Mouse (Mus musculus) 3T3-L1 (cell line): ENCODE data around the gene Ago4.

Experiments
- DNase-seq: peaks from one replicate; pipeline ENCODE4 v3.0.0-alpha.2; 2015; ENCODE audit warnings: low read depth, low spot score

Ago4 gene

GRCm38 (mm10) chr4:126526164-126526563, 7.1 kb downstream of the Ago4 start:
- no peak for DNase-seq

- no peak for DNase-seq
Observed at GRCm38 (mm10) chr4:126512308-126513066, 20.8 kb downstream of the Ago4 start.

GRCm38 (mm10) chr4:126511013-126511412, 22.3 kb downstream of the Ago4 start:
- DNase-seq, result no peak

GRCm38 (mm10) chr4:126509072-126509471, 24.2 kb downstream of the Ago4 start:
- no peak for DNase-seq

- DNase-seq, result no peak
Observed at GRCm38 (mm10) chr4:126508110-126508899, 25.0 kb downstream of the Ago4 start.

- DNase-seq, result no peak
Observed at GRCm38 (mm10) chr4:126502977-126503309, 30.3 kb downstream of the Ago4 start.

- no peak for DNase-seq
Observed at GRCm38 (mm10) chr4:126502141-126502976, 30.9 kb downstream of the Ago4 start.

- DNase-seq, result no peak
Observed at GRCm38 (mm10) chr4:126498601-126499000, 34.7 kb downstream of the Ago4 start.

GRCm38 (mm10) chr4:126496963-126497362, 36.3 kb downstream of the Ago4 start:
- no peak for DNase-seq

GRCm38 (mm10) chr4:126495942-126496790, 37.1 kb downstream of the Ago4 start:
- no peak for DNase-seq

GRCm38 (mm10) chr4:126495453-126495852, 37.8 kb downstream of the Ago4 start:
- no peak for DNase-seq

GRCm38 (mm10) chr4:126493416-126493815, 39.9 kb downstream of the Ago4 start:
- DNase-seq, result no peak

GRCm38 (mm10) chr4:126491977-126492376, 41.3 kb downstream of the Ago4 start:
- no peak for DNase-seq

GRCm38 (mm10) chr4:126490726-126491125, 42.5 kb downstream of the Ago4 start:
- DNase-seq, result no peak

- no peak for DNase-seq
Observed at GRCm38 (mm10) chr4:126489811-126490210, 43.5 kb downstream of the Ago4 start.

GRCm38 (mm10) chr4:126486217-126486616, 47.1 kb downstream of the Ago4 start:
- DNase-seq, result no peak

GRCm38 (mm10) chr4:126485065-126485464, 48.2 kb downstream of the Ago4 start:
- DNase-seq, result no peak

- no peak for DNase-seq
Observed at GRCm38 (mm10) chr4:126483874-126484273, 49.4 kb downstream of the Ago4 start.

- no peak for DNase-seq
Observed at GRCm38 (mm10) chr4:126482951-126483350, 50.3 kb downstream of the Ago4 start.

GRCm38 (mm10) chr4:126481461-126481860, 51.8 kb downstream of the Ago4 start:
- DNase-seq, result no peak

- no peak for DNase-seq
Observed at GRCm38 (mm10) chr4:126480288-126480687, 53.0 kb downstream of the Ago4 start.
